Mouse (Mus musculus): ENCODE measurements at regions not wholly inside any gene's neighbourhood (a gene's known extent, or its start where the extent isn't known, plus 50 kb on each side); places are given as distances from the start of the nearest gene placed in this dataset.
"Not testable (repeated sequence)": the region's sequence is repeated elsewhere in the genome, so short reads cannot be mapped to it uniquely, and the experiment has no call there.

DNA sequence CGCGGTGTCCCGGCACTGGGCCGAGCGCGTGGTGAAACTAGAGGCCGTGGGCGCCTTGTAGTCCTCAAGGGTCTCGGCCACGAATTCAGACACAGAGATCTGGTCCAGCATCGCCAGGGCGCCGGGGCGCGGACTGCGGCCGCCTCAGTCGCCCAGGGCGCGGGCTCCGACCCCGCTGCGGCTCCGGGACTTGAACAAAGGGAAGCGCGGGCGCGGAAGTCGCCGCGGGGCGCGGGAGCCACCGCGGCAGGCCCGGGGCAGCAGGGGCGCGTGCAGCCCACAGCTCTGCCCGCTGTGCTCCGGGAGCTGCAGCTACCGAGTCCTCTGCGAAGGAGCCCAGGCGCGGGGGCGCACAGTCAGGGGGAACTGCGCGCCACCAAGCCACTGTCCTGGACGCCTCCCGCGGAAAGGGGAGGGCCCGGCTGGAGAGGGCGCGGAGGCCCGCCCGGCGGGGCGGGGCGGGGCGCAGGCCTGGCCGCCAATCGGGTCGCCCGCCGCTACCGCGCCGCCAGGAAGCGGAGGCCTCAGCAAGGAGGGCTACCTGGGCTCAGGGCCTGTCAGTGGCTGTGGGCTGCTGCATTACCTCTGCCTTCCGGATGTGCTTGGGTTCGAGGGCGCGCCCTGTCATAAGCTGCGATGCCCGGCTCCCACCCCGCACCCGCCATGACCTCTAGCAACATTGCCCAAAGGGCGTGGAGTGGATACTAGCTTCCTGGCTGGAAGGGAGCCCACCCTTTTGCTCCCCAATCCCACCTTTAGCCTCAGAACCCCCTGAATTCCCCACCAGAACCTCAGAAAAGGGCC is 155.2 kb upstream of the 9030624G23Rik start:
- not testable (repeated sequence) for H3K27ac ChIP-seq (ENCODE audit: low read length)
- WGBS, result 4% methylated on average over 30 of the region's 77 CpGs

More for the DNA sequence above, 155.2 kb upstream of the 9030624G23Rik start:
- H3K9me3 ChIP-seq (replicated peaks; ENCODE audit: control insufficient read depth, low read length, poor library complexity, severe bottlenecking); H3K36me3 ChIP-seq (ENCODE audit: control insufficient read depth, insufficient read depth, low read length); ATAC-seq; H3K4me1 ChIP-seq (ENCODE audit: control insufficient read depth, insufficient read depth, low read length); H3K27me3 ChIP-seq (ENCODE audit: control insufficient read depth, insufficient read depth, low read depth, low read length): not testable (repeated sequence)
- peak overlapping the region; percentile 42 for H3K4me2 ChIP-seq (ENCODE audit: low read length)
- peak overlapping the region; percentile 60 for H3K9ac ChIP-seq (ENCODE audit: low read depth, low read length)
- peak overlapping the region; percentile 45 for H3K4me3 ChIP-seq (ENCODE audit: low read depth, low read length)
